In genomic region chr13:119363379-119363778, GRCm38 (mm10) we compare ENCODE assay signal across 9 mouse cellular contexts.
DNase-seq lines count a peak whose midpoint lies in the region; ATAC-seq and TF ChIP-seq lines count a peak whose summit lies in the region.
"Had no signal": no experiment of that assay in that cellular context is flagged by ENCODE, and none has a peak within 500 bp of the region (broad histone marks: within the 10 kb centered on the region; RNA-seq: fewer than 3 reads in every experiment).

No protein-coding gene starts in this region.

- no peaks in the 10 kb centered on the region for H3K9me3 ChIP-seq in ES-E14 (ENCODE audit: control insufficient read depth, insufficient read depth, low read depth, low read length)
- H3K9me3 ChIP-seq in embryonic facial prominence, embryonic 10.5 days: no peaks in the 10 kb centered on the region
- H3K9me3 ChIP-seq in liver, embryonic 14.5 days (ENCODE audit: control insufficient read depth, low read length): no peaks in the 10 kb centered on the region
- H3K9me3 ChIP-seq: limb, embryonic 13.5 days had no signal

- H3K4me2 ChIP-seq in liver, embryonic 14.5 days (ENCODE audit: low read depth): no peak overlapping the region
- H3K4me2 ChIP-seq: limb, embryonic 13.5 days had no signal

- ATAC-seq in liver, embryonic 14.5 days (ENCODE audit: insufficient read depth): no peak
- no peak for ATAC-seq in granulocyte monocyte progenitor cell, adult 5-6 weeks (replicated peaks; ENCODE audit: poor library complexity, severe bottlenecking)

- peak; percentile 76 for TF ChIP-seq CTCF in left cerebral cortex, adult 2 months (IDR thresholded peaks at IDR 0.05)
- peak; percentile 47; the same call in 1 of the 2 replicates for TF ChIP-seq CTCF in liver, embryonic 14.5 days (IDR thresholded peaks at IDR 0.05; ENCODE audit: low read depth)

- intact Hi-C loops in left cerebral cortex, adult 2 months (cut with DNase I): loop anchor here (2.0 to 5.0 kb wide), 2 partner anchors 81 to 961 kb away; no protein-coding TSS in a partner anchor

- peak; percentile 24 for DNase-seq in cerebellum, adult 8-10 months
- no peak for DNase-seq in cerebellum, adult 11-12 months
- peak; percentile 34 to 42 for DNase-seq in left cerebral cortex, adult 2 months (ENCODE audit: extremely low spot score in 1 of 2, low spot score in 2 of 2)
- no peak for DNase-seq in left cerebral cortex, adult 11 months (ENCODE audit: low spot score)
- DNase-seq in ES-E14 (ENCODE audit: low read depth, low spot score): peak; percentile 19
- DNase-seq in embryonic facial prominence, embryonic 10.5 days (ENCODE audit: low spot score): peak; percentile 32
- peak in 1 of 3 experiments; percentile 30 for DNase-seq in liver, embryonic 14.5 days (ENCODE audit: low read depth in 3 of 3, low spot score in 3 of 3)

- 61% methylated on average over 3 of the region's 3 CpGs for WGBS in embryonic facial prominence, embryonic 10.5 days
- WGBS in liver, embryonic 14.5 days (ENCODE audit: insufficient replicate concordance): 38% methylated on average over 3 of the region's 3 CpGs

- no peaks in the 10 kb centered on the region for H3K27me3 ChIP-seq in embryonic facial prominence, embryonic 10.5 days (replicated peaks; ENCODE audit: low read depth, poor library complexity, severe bottlenecking)
- no peaks in the 10 kb centered on the region for H3K27me3 ChIP-seq in liver, embryonic 14.5 days (ENCODE audit: control insufficient read depth, insufficient read depth, low read length)
- H3K27me3 ChIP-seq: limb, embryonic 13.5 days had no signal

- H3K4me1 ChIP-seq in ES-E14 (ENCODE audit: control insufficient read depth in 2 of 2, insufficient read depth in 2 of 2, low read length in 2 of 2, poor library complexity in 1 of 2): no peaks in the 10 kb centered on the region
- no peaks in the 10 kb centered on the region for H3K4me1 ChIP-seq in embryonic facial prominence, embryonic 10.5 days
- H3K4me1 ChIP-seq in liver, embryonic 14.5 days (replicated peaks; ENCODE audit: control insufficient read depth in 2 of 2, insufficient read depth in 2 of 2, low read length in 1 of 2): no peaks in the 10 kb centered on the region
- H3K4me1 ChIP-seq: limb, embryonic 13.5 days had no signal

- no peak overlapping the region for H3K9ac ChIP-seq in ES-E14 (ENCODE audit: insufficient read depth, low read depth, low read length, poor library complexity, severe bottlenecking)
- no peak overlapping the region for H3K9ac ChIP-seq in liver, embryonic 14.5 days (replicated peaks)
- H3K9ac ChIP-seq: limb, embryonic 13.5 days had no signal

- peaks cover 1% of the 10 kb centered on the region; the same call in 1 of the 2 replicates for H3K36me3 ChIP-seq in ES-E14 (ENCODE audit: control insufficient read depth, insufficient read depth, low read length, poor library complexity, severe bottlenecking)
- H3K36me3 ChIP-seq in embryonic facial prominence, embryonic 10.5 days (replicated peaks): peaks cover 66% of the 10 kb centered on the region
- no peaks in the 10 kb centered on the region for H3K36me3 ChIP-seq in liver, embryonic 14.5 days (replicated peaks; ENCODE audit: control insufficient read depth, insufficient read depth, low read depth)

- no peak overlapping the region for H3K4me3 ChIP-seq in left cerebral cortex, adult 2 months
- H3K4me3 ChIP-seq in ES-E14 (ENCODE audit: insufficient read depth in 1 of 2, low read depth in 1 of 2, low read length in 2 of 2, poor library complexity in 1 of 2, severe bottlenecking in 1 of 2): no peak overlapping the region
- no peak overlapping the region for H3K4me3 ChIP-seq in embryonic facial prominence, embryonic 10.5 days
- no peak overlapping the region for H3K4me3 ChIP-seq in liver, embryonic 14.5 days (ENCODE audit: insufficient read depth in 1 of 2, low read depth in 2 of 2, low read length in 2 of 2)
- H3K4me3 ChIP-seq: limb, embryonic 13.5 days had no signal

- H3K27ac ChIP-seq in left cerebral cortex, adult 2 months: no peak overlapping the region
- no peak overlapping the region for H3K27ac ChIP-seq in ES-E14 (ENCODE audit: insufficient read depth, low read depth, low read length, poor library complexity, severe bottlenecking)
- no peak overlapping the region for H3K27ac ChIP-seq in embryonic facial prominence, embryonic 10.5 days (replicated peaks)
- no peak overlapping the region for H3K27ac ChIP-seq in liver, embryonic 14.5 days
- H3K27ac ChIP-seq: limb, embryonic 13.5 days had no signal

- TF ChIP-seq EP300 in liver, embryonic 14.5 days (IDR thresholded peaks at IDR 0.05; ENCODE audit: low read depth): no peak

- in situ Hi-C loops in ES-E14 (cut with MboI; ENCODE audit: low sequenced_read_pairs in 2 of 2, unreplicated experiment in 2 of 2): loop anchor here in 1 of 2 experiments (25.0 kb wide), 1 partner anchor 951 kb away; no protein-coding TSS in a partner anchor

TF ChIP-seq in ES-E14, 5 proteins besides CTCF, POLR2A, EP300 and RAD21:
- TF ChIP-seq ZC3H11A (IDR thresholded peaks at IDR 0.05; ENCODE audit: borderline replicate concordance, low read depth, low read length): peak; percentile 20; the same call in 1 of the 2 replicates
- TF ChIP-seq CHD2 (IDR thresholded peaks at IDR 0.05; ENCODE audit: low read depth, low read length): no peak
TF ChIP-seq in ES-E14: peak in this region for 1.

Comparison
In these comparisons a context has a peak if more than half of its experiments do, and no peak if none do; other contexts are left out.
1. DNase-seq: peak in cerebellum, adult 8-10 months (single experiment), left cerebral cortex, adult 2 months (2 of 2), ES-E14 (single experiment) and embryonic facial prominence, embryonic 10.5 days (single experiment); none in cerebellum, adult 11-12 months (single experiment) and left cerebral cortex, adult 11 months (single experiment).